Mouse (Mus musculus) small intestine, adult 2 months (tissue): Measurements from ENCODE around the gene Tbc1d2b.

ENCODE experiments used
- CTCF ChIP-seq: fragments of 200-500 bp; IDR thresholded peaks from 2 replicates; pipeline ENCODE4 v1.5.1; 2012; ENCODE audit warnings: low read depth, mild to moderate bottlenecking, control low read depth, inconsistent platforms, low read length, moderate library complexity, mixed read lengths; ENCODE audit not compliant: insufficient replicate concordance, insufficient read length; ENCODE audit errors: extremely low read depth
- POLR2A ChIP-seq: fragments of 200-500 bp; IDR thresholded peaks from 2 replicates; pipeline ENCODE4 v1.6.1; 2012; ENCODE audit warnings: low read depth, mild to moderate bottlenecking, control low read depth, inconsistent platforms, low read length, moderate library complexity

DNA sequence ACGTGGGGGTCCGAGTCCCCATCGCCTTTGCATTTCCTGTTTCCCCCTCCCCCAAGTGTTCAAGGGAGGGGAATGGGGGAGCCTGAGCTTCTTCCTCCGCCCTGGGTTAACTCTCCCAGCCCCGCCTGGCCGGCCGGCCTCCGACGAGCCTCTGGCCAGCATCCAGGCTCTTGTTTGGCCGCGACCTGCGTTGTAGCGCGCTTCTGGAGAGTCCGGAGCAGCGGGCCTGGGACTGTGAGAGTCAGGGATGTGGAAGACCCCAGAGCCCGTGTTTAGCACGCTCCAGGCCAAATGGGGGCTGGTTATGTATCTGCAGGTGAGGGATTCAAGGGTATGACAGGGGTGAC lies 106.9 kb downstream of the Tbc1d2b start:
- no peak for TF ChIP-seq CTCF
- TF ChIP-seq POLR2A, result no peak
